In genomic region chr14:21806203-21806602, GRCm38 (mm10) we compare ENCODE assay signal across 29 mouse cellular contexts. TPM values are rescaled to one million over a fixed set of nuclear protein-coding genes. Genes with fewer than 3 reads are reported as not detected.
A peak's percentile ranks its signal among the peaks of the same experiment; 100 is the strongest.
DNase-seq lines count a peak whose midpoint lies in the region; ATAC-seq and TF ChIP-seq lines count a peak whose summit lies in the region.
"Had no signal": no experiment of that assay in that cellular context is flagged by ENCODE, and none has a peak within 500 bp of the region (broad histone marks: within the 10 kb centered on the region; RNA-seq: fewer than 3 reads in every experiment).

No protein-coding gene starts in this region.

- peaks cover 4% of the 10 kb centered on the region; the same call in 1 of the 2 replicates for H3K36me3 ChIP-seq in kidney, embryonic 16.5 days (ENCODE audit: insufficient read depth, low read length)
- no peaks in the 10 kb centered on the region for H3K36me3 ChIP-seq in kidney, embryonic 14.5 days (ENCODE audit: control insufficient read depth, insufficient read depth, low read length)
- H3K36me3 ChIP-seq in intestine, embryonic 15.5 days, result peaks cover 5% of the 10 kb centered on the region; the same call in 1 of the 2 replicates
- no peaks in the 10 kb centered on the region for H3K36me3 ChIP-seq in liver, embryonic 14.5 days (replicated peaks; ENCODE audit: control insufficient read depth, insufficient read depth, low read depth)
- no peaks in the 10 kb centered on the region for H3K36me3 ChIP-seq in stomach, postnatal 0 days (ENCODE audit: control insufficient read depth, insufficient read depth, low read length)
- H3K36me3 ChIP-seq: embryonic facial prominence, embryonic 15.5 days; forebrain, embryonic 12.5 days; hindbrain, embryonic 15.5 days; neural tube, embryonic 13.5 days had no signal

- TF ChIP-seq EP300 in liver, embryonic 14.5 days (IDR thresholded peaks at IDR 0.05; ENCODE audit: low read depth), result no peak
- TF ChIP-seq EP300 in stomach, postnatal 0 days (optimal IDR thresholded peaks at IDR 0.05), result no peak

- no peak overlapping the region for H3K9ac ChIP-seq in kidney, embryonic 16.5 days (replicated peaks; ENCODE audit: low read length)
- no peak overlapping the region for H3K9ac ChIP-seq in kidney, embryonic 14.5 days (ENCODE audit: low read depth, low read length)
- H3K9ac ChIP-seq in intestine, embryonic 15.5 days, result no peak overlapping the region
- no peak overlapping the region for H3K9ac ChIP-seq in liver, embryonic 14.5 days (replicated peaks)
- no peak overlapping the region for H3K9ac ChIP-seq in stomach, postnatal 0 days (ENCODE audit: low read length)
- H3K9ac ChIP-seq: embryonic facial prominence, embryonic 15.5 days; forebrain, embryonic 12.5 days; heart, embryonic 12.5 days; hindbrain, embryonic 15.5 days; limb, embryonic 13.5 days; neural tube, embryonic 13.5 days had no signal

- no peak overlapping the region for H3K4me3 ChIP-seq in kidney, embryonic 16.5 days (ENCODE audit: low read length)
- H3K4me3 ChIP-seq in kidney, embryonic 14.5 days (ENCODE audit: low read length), result no peak overlapping the region
- no peak overlapping the region for H3K4me3 ChIP-seq in intestine, embryonic 15.5 days (replicated peaks)
- H3K4me3 ChIP-seq in liver, embryonic 14.5 days (ENCODE audit: insufficient read depth in 1 of 2, low read depth in 2 of 2, low read length in 2 of 2), result no peak overlapping the region
- H3K4me3 ChIP-seq in stomach, postnatal 0 days (ENCODE audit: low read depth, low read length), result no peak overlapping the region
- H3K4me3 ChIP-seq: embryonic facial prominence, embryonic 10.5 days; embryonic facial prominence, embryonic 15.5 days; forebrain, embryonic 12.5 days; heart, embryonic 12.5 days; hindbrain, embryonic 10.5 days; hindbrain, embryonic 15.5 days; limb, embryonic 13.5 days; neural tube, embryonic 13.5 days had no signal

- WGBS in kidney, embryonic 16.5 days, result 48% methylated on average over 2 of the region's 2 CpGs
- WGBS in kidney, embryonic 14.5 days, result 63% methylated on average over 2 of the region's 2 CpGs
- 57% methylated on average over 2 of the region's 2 CpGs for WGBS in intestine, embryonic 15.5 days
- WGBS in liver, embryonic 14.5 days (ENCODE audit: insufficient replicate concordance), result 56% methylated on average over 2 of the region's 2 CpGs
- 32% methylated on average over 2 of the region's 2 CpGs for WGBS in stomach, postnatal 0 days

- ATAC-seq in kidney, embryonic 16.5 days (ENCODE audit: low FRiP score, low TSS enrichment), result no peak
- no peak for ATAC-seq in kidney, embryonic 14.5 days (ENCODE audit: low FRiP score, low TSS enrichment)
- no peak for ATAC-seq in intestine, embryonic 15.5 days
- ATAC-seq in liver, embryonic 14.5 days (ENCODE audit: insufficient read depth), result no peak
- no peak for ATAC-seq in stomach, postnatal 0 days (ENCODE audit: low FRiP score, low TSS enrichment)
- ATAC-seq: activated CD4-positive, CD25-positive, alpha-beta regulatory T cell, adult 4 months; CD4-positive, CD25-positive, alpha-beta regulatory T cell, adult 4 months; inflammation-experienced regulatory T-cells, adult 6 months had no signal

- H3K27ac ChIP-seq in kidney, embryonic 16.5 days (ENCODE audit: low read length), result peak overlapping the region; percentile 27; the same call in 1 of the 2 replicates
- H3K27ac ChIP-seq in kidney, embryonic 14.5 days (ENCODE audit: low read depth, low read length), result no peak overlapping the region
- 0 out of 2 replicates have a peak overlapping the region, but pooled peaks have one; percentile 75 for H3K27ac ChIP-seq in intestine, embryonic 15.5 days
- peak overlapping the region; percentile 14; the same call in 1 of the 2 replicates for H3K27ac ChIP-seq in liver, embryonic 14.5 days
- H3K27ac ChIP-seq in stomach, postnatal 0 days (replicated peaks), result peak overlapping the region; percentile 77
- H3K27ac ChIP-seq: embryonic facial prominence, embryonic 10.5 days; embryonic facial prominence, embryonic 15.5 days; forebrain, embryonic 12.5 days; hindbrain, embryonic 10.5 days; hindbrain, embryonic 15.5 days; kidney, postnatal 0 days; limb, embryonic 13.5 days; neural tube, embryonic 13.5 days had no signal

- no peak for DNase-seq in liver, embryonic 14.5 days (ENCODE audit: low read depth in 3 of 3, low spot score in 3 of 3)
- DNase-seq in stomach, postnatal 0 days (ENCODE audit: low spot score), result no peak
- DNase-seq in retina, embryonic 14.5 days (ENCODE audit: low spot score), result no peak
- DNase-seq in adrenal gland, adult 18-20 months (ENCODE audit: low spot score in 2 of 2), result no peak
- DNase-seq: adrenal gland, adult 8-10 months; cerebellum, adult 2 months; cerebellum, postnatal 14 days; gastrocnemius, postnatal 25 days; heart, adult 18-20 months; heart, postnatal 14 days; kidney, postnatal 4 days had no signal

- H3K4me1 ChIP-seq in kidney, embryonic 16.5 days (ENCODE audit: insufficient read depth, low read length), result no peaks in the 10 kb centered on the region
- H3K4me1 ChIP-seq in kidney, embryonic 14.5 days (ENCODE audit: control insufficient read depth, insufficient read depth, low read length), result 0 out of 2 replicates have a peak, but pooled peaks cover 3% of the 10 kb centered on the region
- no peaks in the 10 kb centered on the region for H3K4me1 ChIP-seq in intestine, embryonic 15.5 days (replicated peaks)
- H3K4me1 ChIP-seq in liver, embryonic 14.5 days (replicated peaks; ENCODE audit: control insufficient read depth in 2 of 2, insufficient read depth in 2 of 2, low read length in 1 of 2), result peaks cover 5 to 16% of the 10 kb centered on the region in 2 experiments; a peak in 3 of 4 replicates
- no peaks in the 10 kb centered on the region for H3K4me1 ChIP-seq in stomach, postnatal 0 days (replicated peaks; ENCODE audit: control insufficient read depth, insufficient read depth)
- H3K4me1 ChIP-seq: embryonic facial prominence, embryonic 10.5 days; embryonic facial prominence, embryonic 15.5 days; forebrain, embryonic 12.5 days; hindbrain, embryonic 10.5 days; hindbrain, embryonic 15.5 days; limb, embryonic 13.5 days; neural tube, embryonic 13.5 days had no signal

- no peak overlapping the region for H3K4me2 ChIP-seq in kidney, embryonic 16.5 days (replicated peaks; ENCODE audit: low read depth, low read length)
- H3K4me2 ChIP-seq in kidney, embryonic 14.5 days (replicated peaks; ENCODE audit: low read depth, low read length), result no peak overlapping the region
- H3K4me2 ChIP-seq in intestine, embryonic 15.5 days (replicated peaks), result no peak overlapping the region
- H3K4me2 ChIP-seq in liver, embryonic 14.5 days (ENCODE audit: low read depth), result no peak overlapping the region
- H3K4me2 ChIP-seq in stomach, postnatal 0 days (replicated peaks; ENCODE audit: low read depth), result no peak overlapping the region
- H3K4me2 ChIP-seq: embryonic facial prominence, embryonic 15.5 days; forebrain, embryonic 12.5 days; heart, embryonic 12.5 days; hindbrain, embryonic 15.5 days; limb, embryonic 13.5 days; midbrain, embryonic 11.5 days; neural tube, embryonic 13.5 days had no signal

- H3K27me3 ChIP-seq in kidney, embryonic 16.5 days (ENCODE audit: insufficient read depth, low read length), result no peaks in the 10 kb centered on the region
- no peaks in the 10 kb centered on the region for H3K27me3 ChIP-seq in kidney, embryonic 14.5 days (ENCODE audit: control insufficient read depth, insufficient read depth, low read length)
- no peaks in the 10 kb centered on the region for H3K27me3 ChIP-seq in intestine, embryonic 15.5 days (replicated peaks)
- no peaks in the 10 kb centered on the region for H3K27me3 ChIP-seq in liver, embryonic 14.5 days (ENCODE audit: control insufficient read depth, insufficient read depth, low read length)
- no peaks in the 10 kb centered on the region for H3K27me3 ChIP-seq in stomach, postnatal 0 days (ENCODE audit: control insufficient read depth, insufficient read depth, low read length)
- H3K27me3 ChIP-seq: embryonic facial prominence, embryonic 15.5 days; forebrain, embryonic 12.5 days; heart, embryonic 12.5 days; hindbrain, embryonic 15.5 days; limb, embryonic 13.5 days; neural tube, embryonic 13.5 days had no signal

- H3K9me3 ChIP-seq in kidney, embryonic 16.5 days (ENCODE audit: low read length), result no peaks in the 10 kb centered on the region
- no peaks in the 10 kb centered on the region for H3K9me3 ChIP-seq in kidney, embryonic 14.5 days (ENCODE audit: control insufficient read depth, low read length)
- H3K9me3 ChIP-seq in intestine, embryonic 15.5 days, result no peaks in the 10 kb centered on the region
- H3K9me3 ChIP-seq in liver, embryonic 14.5 days (ENCODE audit: control insufficient read depth, low read length), result no peaks in the 10 kb centered on the region
- no peaks in the 10 kb centered on the region for H3K9me3 ChIP-seq in stomach, postnatal 0 days (ENCODE audit: control insufficient read depth, low read length)
- H3K9me3 ChIP-seq: embryonic facial prominence, embryonic 10.5 days; embryonic facial prominence, embryonic 15.5 days; forebrain, embryonic 12.5 days; heart, embryonic 12.5 days; hindbrain, embryonic 10.5 days; hindbrain, embryonic 15.5 days; limb, embryonic 13.5 days; neural tube, embryonic 13.5 days had no signal

- TF ChIP-seq CTCF in liver, embryonic 14.5 days (IDR thresholded peaks at IDR 0.05; ENCODE audit: low read depth), result no peak
- TF ChIP-seq CTCF in stomach, postnatal 0 days (IDR thresholded peaks at IDR 0.05; ENCODE audit: low read depth), result no peak

RNA-seq across cellular contexts. Expression of gene Vdac2, which starts 18.8 kb away (rescaled TPM):
- polyA plus RNA-seq in kidney, embryonic 16.5 days (2015; fragmentation: Nextera tagmentation; extraction: Ambion mirVana), result 344 and 350 TPM in 2 replicates
- 319 and 349 TPM in 2 replicates for polyA plus RNA-seq in kidney, embryonic 14.5 days (2014; fragmentation: Nextera tagmentation; extraction: Ambion mirVana)
- polyA plus RNA-seq in intestine, embryonic 15.5 days (2015; fragmentation: Nextera tagmentation; extraction: Ambion mirVana), result 368 and 384 TPM in 2 replicates
- 54.2 and 80.9 TPM in 2 replicates for polyA plus RNA-seq in liver, embryonic 14.5 days (2012; rRNA removed)
- polyA plus RNA-seq in liver, embryonic 14.5 days (2014; fragmentation: Nextera tagmentation; extraction: Ambion mirVana), result 126 and 134 TPM in 2 replicates
- 276 and 279 TPM in 2 replicates for polyA plus RNA-seq in stomach, postnatal 0 days (2015; fragmentation: Nextera tagmentation; extraction: Ambion mirVana)
- total RNA-seq in adrenal gland, adult 18-20 months (2021), result 100 to 1,000 TPM; 205 to 245 TPM

RNA-seq across cellular contexts. Expression of gene Comtd1, which starts 42.6 kb away (rescaled TPM):
- polyA plus RNA-seq in kidney, embryonic 16.5 days (2015; fragmentation: Nextera tagmentation; extraction: Ambion mirVana), result 30.8 and 36.2 TPM in 2 replicates
- 24.1 and 27.3 TPM in 2 replicates for polyA plus RNA-seq in kidney, embryonic 14.5 days (2014; fragmentation: Nextera tagmentation; extraction: Ambion mirVana)
- polyA plus RNA-seq in intestine, embryonic 15.5 days (2015; fragmentation: Nextera tagmentation; extraction: Ambion mirVana), result 57.3 and 69.9 TPM in 2 replicates
- polyA plus RNA-seq in liver, embryonic 14.5 days (2012; rRNA removed), result 12.0 and 14.3 TPM in 2 replicates
- polyA plus RNA-seq in liver, embryonic 14.5 days (2014; fragmentation: Nextera tagmentation; extraction: Ambion mirVana), result 24.4 and 25.8 TPM in 2 replicates
- 39.2 and 45.8 TPM in 2 replicates for polyA plus RNA-seq in stomach, postnatal 0 days (2015; fragmentation: Nextera tagmentation; extraction: Ambion mirVana)
- total RNA-seq in adrenal gland, adult 18-20 months (2021), result 10 to 100 TPM; 60.4 to 63.9 TPM

RNA-seq across cellular contexts. Expression of gene Dusp13, which starts 55.2 kb away (rescaled TPM):
- 0.14 and 0.17 TPM in 2 replicates for polyA plus RNA-seq in kidney, embryonic 16.5 days (2015; fragmentation: Nextera tagmentation; extraction: Ambion mirVana)
- not detected in 2 replicates for polyA plus RNA-seq in kidney, embryonic 14.5 days (2014; fragmentation: Nextera tagmentation; extraction: Ambion mirVana)
- polyA plus RNA-seq in intestine, embryonic 15.5 days (2015; fragmentation: Nextera tagmentation; extraction: Ambion mirVana), result not detected in 2 replicates
- polyA plus RNA-seq in liver, embryonic 14.5 days (2012; rRNA removed), result 0.04 TPM in 1 of 2 replicates, not detected in the other
- polyA plus RNA-seq in liver, embryonic 14.5 days (2014; fragmentation: Nextera tagmentation; extraction: Ambion mirVana), result not detected in 2 replicates
- 1.9 and 2.5 TPM in 2 replicates for polyA plus RNA-seq in stomach, postnatal 0 days (2015; fragmentation: Nextera tagmentation; extraction: Ambion mirVana)
- total RNA-seq in adrenal gland, adult 18-20 months (2021), result under 1 TPM in 1 of 2 experiments, not detected in 1; 0.77 TPM
- total RNA-seq: left cerebral cortex, postnatal 36 days; megakaryocyte, adult 5-6 weeks had no signal
- polyA plus RNA-seq: activated CD4-positive, CD25-positive, alpha-beta regulatory T cell, adult 4 months; CD4-positive, CD25-positive, alpha-beta regulatory T cell, adult 4 months; embryonic facial prominence, embryonic 10.5 days; forebrain, embryonic 12.5 days; hindbrain, embryonic 10.5 days; hindbrain, embryonic 15.5 days; inflammation-experienced regulatory T-cells, adult 6 months; kidney, postnatal 0 days; midbrain, embryonic 11.5 days; neural tube, embryonic 13.5 days had no signal

RNA-seq across cellular contexts. Expression of gene Samd8, which starts 55.9 kb away (rescaled TPM):
- 8.7 and 11.1 TPM in 2 replicates for polyA plus RNA-seq in kidney, embryonic 16.5 days (2015; fragmentation: Nextera tagmentation; extraction: Ambion mirVana)
- 9.8 and 13.2 TPM in 2 replicates for polyA plus RNA-seq in kidney, embryonic 14.5 days (2014; fragmentation: Nextera tagmentation; extraction: Ambion mirVana)
- 11.6 and 12.9 TPM in 2 replicates for polyA plus RNA-seq in intestine, embryonic 15.5 days (2015; fragmentation: Nextera tagmentation; extraction: Ambion mirVana)
- polyA plus RNA-seq in liver, embryonic 14.5 days (2012; rRNA removed), result 1.9 and 2.6 TPM in 2 replicates
- polyA plus RNA-seq in liver, embryonic 14.5 days (2014; fragmentation: Nextera tagmentation; extraction: Ambion mirVana), result 2.7 TPM in 2 replicates
- polyA plus RNA-seq in stomach, postnatal 0 days (2015; fragmentation: Nextera tagmentation; extraction: Ambion mirVana), result 15.3 and 15.9 TPM in 2 replicates
- 10 to 100 TPM; 45.1 to 52.9 TPM for total RNA-seq in adrenal gland, adult 18-20 months (2021)
